ENCODE assay signal across 24 mouse cellular contexts in genomic region chr17:72546274-72546673, GRCm38 (mm10). TPM values are rescaled to one million over a fixed set of nuclear protein-coding genes. Genes with fewer than 3 reads are reported as not detected.
"Had no signal": no experiment of that assay in that cellular context is flagged by ENCODE, and none has a peak within 500 bp of the region (broad histone marks: within the 10 kb centered on the region; RNA-seq: fewer than 3 reads in every experiment).

No protein-coding gene starts in this region.

- H3K4me2 ChIP-seq: liver, embryonic 11.5 days; liver, embryonic 13.5 days; liver, embryonic 15.5 days; lung, embryonic 15.5 days; neural tube, embryonic 13.5 days; neural tube, embryonic 15.5 days; stomach, embryonic 15.5 days had no signal

- H3K9ac ChIP-seq: liver, embryonic 13.5 days; liver, embryonic 15.5 days; liver, postnatal 0 days; lung, embryonic 15.5 days; neural tube, embryonic 13.5 days; neural tube, embryonic 15.5 days; stomach, embryonic 15.5 days had no signal

- H3K27ac ChIP-seq: liver, embryonic 13.5 days; liver, embryonic 15.5 days; lung, embryonic 15.5 days; macrophage; neural tube, embryonic 13.5 days; neural tube, embryonic 15.5 days; stomach, embryonic 15.5 days; stomach, postnatal 0 days had no signal

- ATAC-seq: liver, postnatal 0 days; lung, postnatal 0 days had no signal

- DNase-seq: liver, embryonic 13.5 days; liver, postnatal 0 days; lung, adult 2 months; lung, postnatal 14 days; lung, postnatal 36 days; retina, postnatal 1 day; right cerebral cortex, adult 18-20 months; right cerebral cortex, postnatal 25 days; thymus, adult 2 months; thymus, postnatal 25 days; thymus, postnatal 4 days had no signal

- H3K36me3 ChIP-seq: liver, embryonic 13.5 days; liver, embryonic 15.5 days; lung, embryonic 15.5 days; neural tube, embryonic 13.5 days; neural tube, embryonic 15.5 days; stomach, embryonic 15.5 days had no signal

- H3K9me3 ChIP-seq: liver, embryonic 15.5 days; lung, embryonic 15.5 days; neural tube, embryonic 13.5 days; neural tube, embryonic 15.5 days; stomach, embryonic 15.5 days had no signal

- H3K4me1 ChIP-seq: liver, embryonic 13.5 days; liver, embryonic 15.5 days; lung, embryonic 15.5 days; megakaryocyte, embryonic 14.5 days; neural tube, embryonic 13.5 days; neural tube, embryonic 15.5 days; stomach, embryonic 15.5 days had no signal

- H3K4me3 ChIP-seq: liver, embryonic 13.5 days; liver, embryonic 15.5 days; lung, embryonic 15.5 days; megakaryocyte, embryonic 14.5 days; myocyte; neural tube, embryonic 13.5 days; neural tube, embryonic 15.5 days; stomach, embryonic 15.5 days had no signal

- H3K27me3 ChIP-seq: liver, embryonic 13.5 days; liver, embryonic 15.5 days; lung, embryonic 15.5 days; megakaryocyte, embryonic 14.5 days; neural tube, embryonic 13.5 days; neural tube, embryonic 15.5 days; stomach, embryonic 15.5 days had no signal

RNA-seq across cellular contexts. Expression of gene Alk, which starts 58.2 kb away (rescaled TPM):
- total RNA-seq: megakaryocyte progenitor cell, adult 5-6 weeks had no signal
- polyA plus RNA-seq: lung, adult 2 months; lung, postnatal 0 days; macrophage; myocyte; spleen, adult 2 months had no signal
